Mouse (Mus musculus) neutrophil, adult 5-6 weeks (primary cell): ENCODE results near the gene Zgpat. TPM values are rescaled to one million over a fixed set of nuclear protein-coding genes. Genes with fewer than 3 reads are reported as not detected.

Experiments
- ATAC-seq: fragments of 151-379, 151-347 bp; 2 replicates; pipeline ENCODE4 v1.8.0; 2017; ENCODE audit warnings: mild to moderate bottlenecking, moderate TSS enrichment; ENCODE audit not compliant: insufficient number of reproducible peaks, poor library complexity, low FRiP score, severe bottlenecking; ENCODE audit errors: extremely low read depth
- total RNA-seq: library from RNA; stranded (forward); fragments of 200-1000 nt; gene quantifications from 2 replicates; pipeline ENCODE4 v1.2.3, GENCODE M21; 2017

Gene Zgpat
- total RNA-seq, 1 experiment from 2014 or later: 81.7 TPM

DNA sequence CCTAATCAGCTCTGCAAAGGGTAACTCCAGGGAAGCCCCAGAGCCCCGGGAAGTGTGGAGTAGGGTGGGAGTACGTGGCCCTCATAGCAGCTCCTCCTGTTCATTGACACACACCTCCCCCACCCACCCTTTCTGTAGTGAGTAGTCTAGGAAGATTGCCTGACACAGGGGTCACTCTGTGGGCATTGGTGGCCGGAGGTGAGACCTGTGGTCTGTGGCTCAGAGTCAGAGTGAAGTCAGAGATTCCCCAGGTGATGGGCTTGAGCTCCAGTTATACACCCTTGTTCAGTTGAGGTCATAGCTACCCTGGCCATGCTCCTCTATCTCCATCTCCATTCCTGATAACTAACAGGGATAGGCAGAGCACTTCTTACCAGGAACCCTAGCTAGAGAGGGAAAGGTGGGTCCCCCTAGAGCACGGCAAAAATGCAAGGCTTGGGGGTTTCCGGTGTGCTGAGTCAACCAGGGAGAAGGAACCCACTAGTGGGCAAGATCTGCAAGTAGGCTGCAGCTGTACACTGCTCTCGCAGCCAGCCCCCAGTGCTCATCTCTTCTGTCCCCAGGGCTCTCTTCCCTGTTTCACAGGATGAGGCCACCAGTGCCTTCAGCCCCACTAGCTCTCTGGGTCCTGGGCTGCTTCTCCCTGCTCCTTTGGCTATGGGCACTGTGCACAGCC is 17.0 kb downstream of the Zgpat start:
- ATAC-seq: no peak

GRCm38 (mm10) chr2:181384463-181384862 is 19.7 kb downstream of the Zgpat start:
- no peak for ATAC-seq

GRCm38 (mm10) chr2:181384919-181385391 is 20.2 kb downstream of the Zgpat start:
- ATAC-seq: no peak

GRCm38 (mm10) chr2:181385885-181386284 is 21.2 kb downstream of the Zgpat start:
- ATAC-seq: no peak

GRCm38 (mm10) chr2:181386663-181387210 is 22.0 kb downstream of the Zgpat start:
- ATAC-seq: no peak

GRCm38 (mm10) chr2:181390136-181390870 is 25.6 kb downstream of the Zgpat start:
- no peak for ATAC-seq

DNA sequence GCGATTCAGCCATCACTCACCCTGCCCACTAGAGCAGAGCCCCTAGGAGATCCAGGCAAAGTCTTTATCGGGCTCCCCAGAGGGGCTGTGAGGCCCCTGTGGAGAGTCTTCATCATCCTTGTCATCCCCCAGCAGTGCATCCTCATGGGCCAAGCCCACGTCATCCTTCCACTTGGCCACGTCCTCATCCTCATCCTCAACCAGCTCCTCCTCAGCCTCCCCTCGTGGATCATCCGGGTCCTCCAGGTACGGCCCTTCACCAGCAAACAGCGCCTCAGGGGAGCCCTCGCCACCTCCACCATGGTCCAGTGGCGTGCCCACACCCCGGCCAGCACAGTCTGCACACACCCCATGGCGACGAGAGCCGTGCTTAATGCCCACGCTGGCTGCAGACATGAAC is 26.3 kb downstream of the Zgpat start:
- ATAC-seq: no peak

DNA sequence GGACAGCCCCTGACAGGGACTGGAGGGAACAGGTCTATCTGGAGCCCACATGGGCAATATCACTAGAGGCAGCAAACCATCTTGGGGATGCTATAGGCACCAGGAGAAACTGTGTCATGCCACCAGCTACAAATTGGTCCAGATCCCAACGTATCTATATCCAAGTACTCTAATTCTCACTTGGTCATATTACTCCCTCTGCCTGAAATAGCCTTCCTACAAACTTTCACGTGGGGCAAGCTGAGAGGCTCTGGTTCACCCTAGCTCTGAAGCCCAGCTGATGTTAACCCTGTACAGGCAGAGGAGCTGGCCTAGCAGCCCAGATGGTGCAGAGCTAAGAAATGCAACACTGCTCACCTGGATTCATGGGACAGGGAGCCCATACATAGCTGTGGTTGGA is 26.8 kb downstream of the Zgpat start:
- ATAC-seq: no peak

DNA sequence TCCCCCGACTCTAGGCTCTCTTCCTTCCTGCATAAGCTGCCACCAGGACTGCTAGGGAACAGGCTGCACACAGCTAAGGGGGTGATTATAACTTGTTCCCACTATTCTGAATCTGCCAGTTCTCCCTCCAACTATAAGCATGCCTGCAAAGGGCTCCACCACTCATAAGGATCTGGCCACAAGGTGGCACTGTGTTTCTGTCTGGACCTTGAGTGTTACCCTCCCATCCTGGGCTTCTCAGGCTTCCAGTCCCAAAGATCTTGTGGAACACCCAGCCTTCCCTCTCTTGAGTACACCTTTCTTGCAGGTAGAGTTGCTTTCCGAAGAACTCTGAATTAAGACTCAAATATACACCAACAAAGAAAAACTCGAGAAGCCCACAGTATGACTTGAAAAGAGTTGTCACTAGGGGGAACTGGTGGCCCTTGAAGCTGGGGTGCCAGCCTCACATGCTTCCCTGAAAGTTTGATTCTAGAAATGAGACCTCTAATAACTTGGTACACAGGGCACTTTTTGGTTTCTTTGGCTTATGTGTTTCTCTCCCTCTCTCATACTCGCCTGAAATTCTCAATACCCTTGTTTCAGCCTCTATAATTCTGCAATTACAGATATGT is 28.0 kb downstream of the Zgpat start:
- peak; percentile 71 for ATAC-seq

DNA sequence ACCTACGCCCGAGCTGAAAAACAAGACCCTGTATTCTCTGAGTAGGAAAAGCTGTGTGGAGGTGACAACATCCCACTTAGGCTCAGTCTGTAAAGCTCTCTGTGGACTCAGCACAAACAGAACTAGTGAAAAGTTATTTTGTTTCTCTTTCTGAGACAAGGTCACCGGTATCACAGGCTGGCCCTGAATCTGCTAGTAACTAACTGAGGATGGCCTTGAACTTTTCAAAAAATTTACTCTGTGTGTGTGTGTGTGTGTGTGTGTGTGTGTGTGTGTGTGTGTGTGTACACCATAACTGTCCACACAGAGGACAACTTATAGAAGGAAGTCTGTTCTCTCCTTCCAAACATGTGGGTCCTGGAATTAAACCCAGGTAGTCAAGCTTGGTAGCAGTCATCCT is 29.4 kb downstream of the Zgpat start:
- ATAC-seq: no peak

GRCm38 (mm10) chr2:181397207-181397761 is 32.6 kb downstream of the Zgpat start:
- ATAC-seq: no peak

DNA sequence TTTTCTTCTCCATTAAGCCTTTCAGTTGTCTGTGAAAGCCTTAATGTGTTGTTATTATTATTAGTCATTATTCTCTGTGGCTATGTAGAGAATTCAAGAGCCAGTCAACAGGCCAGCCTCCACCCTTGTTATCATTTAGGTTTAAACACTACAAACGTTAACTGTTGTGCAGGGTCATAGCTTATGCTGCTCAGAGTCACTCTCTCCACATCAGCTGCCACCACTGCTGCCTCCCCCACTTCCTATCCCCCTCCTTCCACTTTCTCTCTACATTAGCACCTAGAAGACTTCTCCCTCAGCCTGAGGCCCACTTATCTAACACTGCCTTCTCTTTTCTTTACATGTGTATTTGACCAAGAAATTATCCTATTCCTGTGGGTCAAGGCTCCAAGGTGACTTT is 36.8 kb downstream of the Zgpat start:
- ATAC-seq: no peak

DNA sequence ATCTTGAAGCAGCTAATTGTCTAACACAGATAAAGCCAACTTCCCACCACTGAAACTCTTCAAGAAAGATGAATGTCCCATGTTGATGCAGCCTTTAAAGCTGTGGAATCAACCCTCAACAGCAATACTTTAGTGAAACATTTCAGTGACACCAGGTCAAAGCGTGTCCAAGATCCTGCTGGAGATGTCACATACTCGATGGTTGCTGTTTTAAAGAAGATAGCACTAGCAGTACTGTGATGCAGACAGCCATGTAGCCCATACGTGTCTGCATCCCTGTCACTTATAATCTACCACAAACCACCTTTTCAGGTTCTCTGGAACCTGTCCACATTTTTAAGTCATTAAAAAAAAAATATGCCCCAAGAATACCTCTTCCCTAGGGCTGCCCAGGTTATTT is 39.0 kb downstream of the Zgpat start:
- ATAC-seq: no peak

DNA sequence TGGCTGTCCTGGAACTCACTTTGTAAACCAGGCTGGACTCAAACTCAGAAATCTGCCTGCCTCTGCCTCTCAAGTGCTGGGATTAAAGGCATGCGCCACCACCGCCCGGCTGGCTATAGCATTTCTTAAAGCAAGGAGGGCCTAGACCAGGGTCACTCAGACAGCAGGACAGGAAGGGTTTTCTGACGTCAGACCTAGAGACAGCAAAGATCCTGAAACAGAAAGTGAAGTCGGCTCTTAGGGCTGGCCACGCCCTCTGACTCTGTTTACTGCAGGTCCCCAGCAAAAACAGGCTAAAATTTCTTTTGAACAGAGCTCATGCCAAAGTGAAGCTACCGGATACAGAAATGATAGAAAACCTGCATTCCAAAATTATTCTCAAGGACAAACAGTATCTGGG is 44.9 kb downstream of the Zgpat start:
- ATAC-seq: no peak

- peak; percentile 75; the same call in 1 of the 2 replicates for ATAC-seq
These were observed 46.2 kb downstream of the Zgpat start for GRCm38 (mm10) chr2:181410760-181411473.

GRCm38 (mm10) chr2:181413141-181413540 is 48.4 kb downstream of the Zgpat start:
- no peak for ATAC-seq

DNA sequence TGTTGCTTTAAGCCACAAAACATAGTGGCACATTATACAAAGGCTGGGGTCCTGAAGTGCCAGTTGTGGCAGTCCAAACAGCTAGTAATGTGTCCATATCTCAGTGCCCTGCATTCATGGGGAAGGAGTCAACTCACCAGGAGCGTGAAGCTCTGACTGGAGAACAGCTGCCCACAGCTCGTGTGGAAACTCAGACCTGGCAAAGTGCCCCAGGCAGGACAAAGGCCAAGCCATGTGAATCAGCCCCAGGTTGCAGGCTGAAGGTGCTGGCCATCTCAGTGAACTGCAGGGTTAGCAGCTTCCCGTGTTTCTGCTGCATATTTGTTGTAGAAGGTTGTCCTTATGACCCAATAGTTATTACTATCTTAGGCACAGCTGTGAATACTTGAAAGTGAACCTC is 51.2 kb downstream of the Zgpat start:
- no peak for ATAC-seq

GRCm38 (mm10) chr2:181419359-181419758 is 54.6 kb downstream of the Zgpat start:
- ATAC-seq: no peak

- no peak for ATAC-seq
These were observed 55.7 kb downstream of the Zgpat start for GRCm38 (mm10) chr2:181420426-181420825.
